Mouse (Mus musculus) brain, embryonic 14.5 days (tissue): ENCODE data around the gene Arhgef3.

Experiments used
- CTCF ChIP-seq: fragments of 200-500 bp; IDR thresholded peaks from 2 replicates; pipeline ENCODE4 v1.5.1; 2012; ENCODE audit warnings: inconsistent platforms, mild to moderate bottlenecking, moderate library complexity, borderline replicate concordance; ENCODE audit not compliant: insufficient read depth, insufficient read length; ENCODE audit errors: extremely low read depth
- POLR2A ChIP-seq: fragments of 200-500 bp; IDR thresholded peaks from 2 replicates; pipeline ENCODE4 v1.6.1; 2012; ENCODE audit warnings: mild to moderate bottlenecking, inconsistent platforms, borderline replicate concordance; ENCODE audit not compliant: poor library complexity, insufficient read depth, insufficient read length, severe bottlenecking; ENCODE audit errors: extremely low read depth

GRCm38 (mm10) chr14:27402332-27403250 lies 287.9 kb downstream of the Arhgef3 start:
- no peak for TF ChIP-seq POLR2A
- no peak for TF ChIP-seq CTCF
